Mouse (Mus musculus) heart, postnatal 14 days (tissue): ENCODE data around the gene Olfr60. TPM values are rescaled to one million over a fixed set of nuclear protein-coding genes. Genes with fewer than 3 reads are reported as not detected.

Experiments used
- DNase-seq, 2 experiments: peaks; one replicate each; pipeline ENCODE4 v3.0.0; 2021 to 2022
- intact Hi-C: fragments of 180-260 bp; cut with DNase I; formaldehyde crosslinking; loops from one replicate; pipeline ENCODE4 v1.15.1; 2025
- long read RNA-seq, 2 experiments: library from polyadenylated mRNA; stranded (forward); transcript quantifications; one replicate each; pipeline ENCODE4 v2.0.0; 2021
- total RNA-seq, 2 experiments: library from RNA; stranded (reverse); gene quantifications; 2 replicates each; pipeline ENCODE4 v1.2.3; 2021

Gene Olfr60
- not detected for total RNA-seq
- long read RNA-seq, experiment 1, result 0 reads
- long read RNA-seq, experiment 2, result 0 reads

GRCm38 (mm10) chr7:140361571-140361970 lies at the start of gene Olfr60:
Olfr60 (minus strand) TSS chr7:140361671.
- intact Hi-C loops, result no loop called here
- DNase-seq, result no peak

- intact Hi-C loops, result no loop called here
- no peak for DNase-seq
These were observed 41.3 kb upstream of the Olfr60 start, which contains the start of gene Olfr531 for GRCm38 (mm10) chr7:140402818-140403217. Olfr531 (minus strand) TSS chr7:140402918.

- intact Hi-C loops, result no loop called here
- no peak for DNase-seq
These were observed 15.4 kb upstream of the Olfr60 start for GRCm38 (mm10) chr7:140376911-140377310.

- no peak for DNase-seq
- intact Hi-C loops, result no loop called here
These were observed 14.8 kb upstream of the Olfr60 start, which contains the start of gene Olfr530 for GRCm38 (mm10) chr7:140376231-140376630. Olfr530 (minus strand) TSS chr7:140376331.

GRCm38 (mm10) chr7:140374300-140374699 lies 12.8 kb upstream of the Olfr60 start:
- DNase-seq, result no peak
- intact Hi-C loops, result no loop called here

GRCm38 (mm10) chr7:140333717-140334116 lies 27.8 kb downstream of the Olfr60 start, which contains the start of gene Olfr527:
Olfr527 (plus strand) TSS chr7:140334017.
- no peak for DNase-seq
- intact Hi-C loops, result no loop called here

GRCm38 (mm10) chr7:140329766-140330304 lies 31.6 kb downstream of the Olfr60 start:
- DNase-seq, result no peak
- intact Hi-C loops, result no loop called here

- intact Hi-C loops, result no loop called here
- no peak for DNase-seq
These were observed 40.3 kb downstream of the Olfr60 start for GRCm38 (mm10) chr7:140321135-140321534.

GRCm38 (mm10) chr7:140320558-140320957 lies 40.9 kb downstream of the Olfr60 start, which contains the start of gene Olfr525:
Olfr525 (plus strand) TSS chr7:140320858.
- intact Hi-C loops, result no loop called here
- no peak for DNase-seq

GRCm38 (mm10) chr7:140319861-140320385 lies 41.5 kb downstream of the Olfr60 start:
- no peak for DNase-seq
- intact Hi-C loops, result no loop called here

- no peak for DNase-seq
- intact Hi-C loops, result no loop called here
These were observed 62.1 kb downstream of the Olfr60 start for GRCm38 (mm10) chr7:140299416-140299815.

GRCm38 (mm10) chr7:140296876-140297275 lies 64.6 kb downstream of the Olfr60 start:
- intact Hi-C loops, result no loop called here
- DNase-seq, result no peak

GRCm38 (mm10) chr7:140295746-140296145 lies 65.7 kb downstream of the Olfr60 start:
- no peak for DNase-seq
- intact Hi-C loops, result no loop called here

Other genes starting within 250 kb of the Olfr60 start
- gene Paox, start 245.9 kb downstream of the Olfr60 start, total RNA-seq, result 1 to 10 TPM; 3.6 to 3.9 TPM
- 100 to 1,000 TPM; 298 to 315 TPM for gene Echs1, start 245.2 kb downstream of the Olfr60 start, total RNA-seq
- gene Mtg1, start 224.1 kb downstream of the Olfr60 start, total RNA-seq, result 10 to 100 TPM; 28.1 to 29.3 TPM
- gene Sprn, start 206.8 kb downstream of the Olfr60 start, total RNA-seq, result under 1 TPM; 0.32 to 0.41 TPM
- not detected for gene Olfr522, start 196.9 kb downstream of the Olfr60 start, total RNA-seq
- gene Olfr523, start 188.5 kb downstream of the Olfr60 start, total RNA-seq, result not detected
- not detected for gene Olfr524, start 155.7 kb downstream of the Olfr60 start, total RNA-seq
- not detected for gene Cd163l1, start 143.4 kb downstream of the Olfr60 start, total RNA-seq
- gene 5830411N06Rik, start 114.4 kb downstream of the Olfr60 start, total RNA-seq, result under 1 TPM in 1 of 2 experiments, not detected in 1; 0.10 TPM
- gene Olfr525, start 40.8 kb downstream of the Olfr60 start, total RNA-seq, result not detected
- gene Olfr527, start 27.7 kb downstream of the Olfr60 start, total RNA-seq, result not detected
- not detected for gene Olfr530, start 14.7 kb upstream of the Olfr60 start, total RNA-seq
- gene Olfr531, start 41.2 kb upstream of the Olfr60 start, total RNA-seq, result not detected
- not detected for gene Olfr532, start 60.0 kb upstream of the Olfr60 start, total RNA-seq
- not detected for gene Olfr533, start 101.7 kb upstream of the Olfr60 start, total RNA-seq
- not detected for gene Olfr535, start 122.5 kb upstream of the Olfr60 start, total RNA-seq
- gene Olfr536, start 145.7 kb upstream of the Olfr60 start, total RNA-seq, result not detected
- gene Olfr538, start 206.2 kb upstream of the Olfr60 start, total RNA-seq, result not detected
- not detected for gene Olfr46, start 239.6 kb upstream of the Olfr60 start, total RNA-seq